Mouse (Mus musculus) heart, embryonic 16.5 days (tissue): ENCODE results near the gene Aes. TPM values are rescaled to one million over a fixed set of nuclear protein-coding genes. Genes with fewer than 3 reads are reported as not detected.
A peak's percentile ranks its signal among the peaks of the same experiment; 100 is the strongest.

Source experiments
- ATAC-seq: fragments of 200-750 bp; cut with Nextera tagmentation; replicated peaks from 2 replicates; pipeline ENCODE4 v1.8.0; 2017; ENCODE audit warnings: moderate number of reproducible peaks; ENCODE audit not compliant: insufficient read depth, low FRiP score; ENCODE audit errors: extremely low read depth
- H3K27ac ChIP-seq: fragments of 300-500 bp; sonication (generic); 2 replicates; pipeline ENCODE4 v1.5.1; 2014; ENCODE audit warnings: mild to moderate bottlenecking, low read length, control low read depth, moderate library complexity
- H3K27me3 ChIP-seq: fragments of 300-500 bp; sonication (generic); 2 replicates; pipeline ENCODE4 v1.6.1; 2014; ENCODE audit warnings: low read length, mixed read lengths; ENCODE audit not compliant: control insufficient read depth, insufficient read depth
- H3K36me3 ChIP-seq: fragments of 300-500 bp; sonication (generic); 2 replicates; pipeline ENCODE4 v1.6.1; 2014; ENCODE audit not compliant: control insufficient read depth, insufficient read depth
- H3K4me1 ChIP-seq: fragments of 300-500 bp; sonication (generic); 2 replicates; pipeline ENCODE4 v1.6.1; 2014; ENCODE audit warnings: low read length, mixed read lengths; ENCODE audit not compliant: control insufficient read depth, insufficient read depth
- H3K4me2 ChIP-seq: fragments of 300-500 bp; sonication (generic); 2 replicates; pipeline ENCODE4 v1.6.1; 2014; ENCODE audit warnings: low read depth, mild to moderate bottlenecking, control low read depth, low read length
- H3K4me3 ChIP-seq: fragments of 300-500 bp; sonication (generic); 2 replicates; pipeline ENCODE4 v1.5.1; 2014; ENCODE audit warnings: mild to moderate bottlenecking, control low read depth, low read length
- H3K9ac ChIP-seq: fragments of 300-500 bp; sonication (generic); 2 replicates; pipeline ENCODE4 v1.6.1; 2014; ENCODE audit warnings: low read length, control low read depth
- H3K9me3 ChIP-seq: fragments of 300-500 bp; sonication (generic); replicated peaks from 2 replicates; pipeline ENCODE4 v1.6.1; 2016; ENCODE audit warnings: low read length; ENCODE audit not compliant: control insufficient read depth
- WGBS: fragments of 180-500 bp; shearing (Covaris S2); extraction: QIAGEN DNeasy Blood & Tissue Kit; methylation state at CpG from one replicate; pipeline ENCODE4 v1.1.7; 2014; 5-methylcytosine and 5-hydroxymethylcytosine counted together
- polyA plus RNA-seq: library from polyadenylated mRNA; unstranded; fragments of >200 nt; fragmentation: Nextera tagmentation; extraction: Ambion mirVana; gene quantifications from 2 replicates; pipeline ENCODE4 v1.2.1, GENCODE M21; 2015

Aes gene
- polyA plus RNA-seq, 1 experiment from 2014 or later, result 529 TPM

DNA sequence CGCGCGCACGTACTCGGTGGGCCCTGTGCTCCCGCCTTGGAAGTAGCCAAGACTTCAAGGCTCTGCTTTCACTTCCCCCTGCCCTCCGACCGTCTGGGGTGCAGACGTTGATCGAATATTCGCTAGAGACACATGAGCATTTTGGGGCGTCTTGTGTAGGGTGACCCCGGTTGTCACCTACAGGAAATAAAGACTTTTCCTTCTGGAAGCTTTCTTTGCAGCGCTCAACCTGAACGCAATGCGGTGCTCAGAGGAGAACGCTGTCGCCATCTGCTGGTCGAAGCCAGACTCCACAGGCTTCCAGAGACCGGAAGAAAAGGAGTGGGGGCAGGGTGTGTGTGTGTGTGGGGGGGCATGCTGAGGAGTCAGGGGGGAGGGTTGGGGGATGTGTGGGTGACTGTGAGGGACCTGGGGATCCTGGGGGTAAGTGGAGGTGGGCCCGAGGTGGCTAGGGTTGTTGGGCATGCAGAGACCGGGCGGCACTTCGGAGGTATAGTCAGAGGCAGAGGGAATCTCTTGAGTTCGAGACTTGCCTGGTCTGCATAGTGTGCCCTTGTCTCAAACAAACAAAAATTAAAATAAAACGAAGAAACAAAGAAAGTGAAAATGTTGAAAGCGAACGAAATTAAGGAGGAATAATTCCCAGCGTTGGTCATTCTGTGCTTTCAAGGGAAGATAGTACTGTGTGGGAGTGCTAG, 45.8 kb downstream of the Aes start:
- Histone ChIP-seq H3K9ac (peak overlapping the region; percentile 64), H3K27me3 (no peaks in the 10 kb centered on the region), H3K4me3 (peak overlapping the region; percentile 52), H3K4me2 (peak overlapping the region; percentile 68), H3K9me3 (no peaks in the 10 kb centered on the region), H3K36me3 (peaks cover 4% of the 10 kb centered on the region; the same call in 1 of the 2 replicates), H3K27ac (peak overlapping the region; percentile 92), H3K4me1 (peaks cover 33% of the 10 kb centered on the region)
- 16% methylated on average over 29 of the region's 29 CpGs for WGBS
- ATAC-seq, result peak; percentile 28

DNA sequence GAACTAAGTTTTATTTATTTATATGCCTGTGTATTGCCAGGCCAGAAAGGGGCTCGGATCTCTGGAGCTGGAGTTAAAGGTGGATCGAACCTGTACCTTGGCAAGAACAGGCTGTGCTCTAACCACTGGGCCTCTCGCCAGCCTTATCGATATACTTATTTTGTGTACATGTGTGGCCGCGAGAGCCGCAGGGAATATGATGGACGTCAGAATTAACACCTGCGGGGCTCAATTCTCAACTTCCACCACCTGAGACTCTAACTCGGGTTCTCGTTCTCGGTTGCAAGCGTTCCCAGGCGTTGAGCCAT, 46.3 kb downstream of the Aes start:
- Histone ChIP-seq H3K4me2 (peak overlapping the region; percentile 68), H3K27me3 (no peaks in the 10 kb centered on the region), H3K36me3 (peaks cover 4% of the 10 kb centered on the region; the same call in 1 of the 2 replicates), H3K9me3 (0 out of 2 replicates have a peak, but pooled peaks cover 2% of the 10 kb centered on the region), H3K9ac (peak overlapping the region; percentile 58), H3K4me1 (peaks cover 28% of the 10 kb centered on the region), H3K27ac (peak overlapping the region; percentile 92), H3K4me3 (peak overlapping the region; percentile 52)
- WGBS, result 2% methylated on average over 14 of the region's 14 CpGs
- 0 out of 2 replicates have a peak, but pooled peaks have one; percentile 10 for ATAC-seq

DNA sequence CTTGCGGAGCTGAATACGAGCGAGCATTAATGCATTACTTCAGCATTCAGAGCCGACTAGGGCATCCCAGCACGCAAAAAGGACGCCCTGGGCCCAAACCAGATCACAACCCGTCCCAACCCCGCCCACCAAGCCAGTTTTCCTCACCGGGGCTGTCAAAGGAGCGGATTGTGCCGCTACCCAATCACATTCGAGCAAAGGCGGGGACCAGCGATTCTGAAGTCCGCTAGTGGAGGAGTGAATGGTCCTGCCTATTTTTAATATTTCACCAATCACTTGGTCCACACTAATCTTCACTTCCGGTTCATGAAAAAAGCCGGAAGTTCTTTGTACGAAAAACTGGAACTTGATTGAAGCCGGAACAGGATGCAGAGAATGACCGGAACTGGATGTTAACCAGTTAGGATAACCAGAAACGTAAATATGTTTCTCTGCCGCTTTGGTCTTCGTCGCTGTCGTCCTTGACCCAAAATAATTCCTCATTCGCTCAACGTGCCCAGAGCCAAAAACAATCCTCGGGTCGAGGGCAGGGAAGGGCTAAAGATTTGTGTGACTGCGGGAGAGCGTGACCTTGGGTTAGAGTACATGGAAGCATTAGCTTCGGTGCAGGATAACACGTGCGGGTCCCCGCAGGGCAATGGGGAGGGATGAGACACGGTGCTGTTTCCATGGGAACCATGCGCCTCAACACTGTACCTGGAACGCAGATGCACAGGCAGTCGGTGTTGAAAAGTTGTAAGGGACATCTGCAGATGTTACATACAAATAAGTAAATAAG, 46.9 kb downstream of the Aes start, which contains the start of gene BC025920:
BC025920 (plus strand) TSS at position 297 of the 778 bp plus-strand sequence.
- Histone ChIP-seq H3K9me3 (peaks cover 8% of the 10 kb centered on the region), H3K27me3 (no peaks in the 10 kb centered on the region), H3K27ac (peak within 1 kb of the TSS; percentile 93), H3K36me3 (peaks cover 4% of the 10 kb centered on the region; the same call in 1 of the 2 replicates), H3K9ac (peak within 1 kb of the TSS; percentile 69), H3K4me3 (peak within 1 kb of the TSS; percentile 59), H3K4me1 (peaks cover 24% of the 10 kb centered on the region), H3K4me2 (peak within 1 kb of the TSS; percentile 83)
- WGBS, result 1% methylated on average over 39 of the region's 39 CpGs
- ATAC-seq, result peak; percentile 89

DNA sequence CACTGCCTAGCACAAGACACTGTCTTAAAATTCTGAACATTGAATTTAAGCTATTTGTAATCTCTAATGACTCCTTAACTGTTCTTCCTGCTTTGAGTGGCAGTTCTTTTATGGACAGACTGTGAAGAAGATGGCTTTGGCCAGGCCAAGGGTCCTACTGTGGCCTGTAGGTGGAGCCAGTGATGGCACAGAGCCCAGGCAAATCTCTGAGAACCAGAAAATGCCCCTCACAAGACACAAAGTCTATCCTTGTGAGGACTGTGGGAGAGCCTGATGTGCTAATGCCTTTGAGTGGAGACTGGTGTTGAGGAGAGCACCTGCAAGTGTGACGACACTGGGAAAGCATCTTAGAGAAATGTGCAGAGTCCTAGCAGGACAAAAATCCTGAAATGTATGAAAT, 49.0 kb downstream of the Aes start:
- no peak for ATAC-seq
- Histone ChIP-seq H3K36me3 (peaks cover 4% of the 10 kb centered on the region; the same call in 1 of the 2 replicates), H3K9me3 (peaks cover 8% of the 10 kb centered on the region), H3K27me3 (no peaks in the 10 kb centered on the region), H3K4me1 (peaks cover 9% of the 10 kb centered on the region), H3K27ac (no peak overlapping the region), H3K4me2 (no peak overlapping the region), H3K4me3 (no peak overlapping the region), H3K9ac (no peak overlapping the region)
- WGBS, result 86% methylated on average over 1 of the region's 1 CpGs

DNA sequence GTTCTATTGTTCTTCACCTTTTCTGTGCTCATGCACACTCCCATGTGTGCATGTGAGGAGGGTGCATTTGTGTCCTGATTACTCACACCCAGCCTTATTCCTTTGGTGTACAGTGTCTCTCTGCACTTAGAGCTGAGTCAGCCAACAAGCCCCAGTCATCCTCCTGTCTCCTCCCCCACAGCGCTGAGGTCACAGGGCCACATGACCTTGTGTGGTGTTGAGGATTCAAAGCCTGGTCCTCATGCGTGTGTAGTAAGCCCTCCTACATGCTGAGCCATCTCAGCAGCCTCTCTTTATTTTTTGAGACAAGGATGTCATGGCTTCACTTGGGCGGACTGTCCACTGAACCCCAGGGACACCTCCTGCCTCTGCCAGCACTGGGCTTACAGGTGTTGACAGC, 53.5 kb downstream of the Aes start:
- Histone ChIP-seq H3K4me1 (no peaks in the 10 kb centered on the region), H3K9ac (no peak overlapping the region), H3K9me3 (peaks cover 8% of the 10 kb centered on the region), H3K4me3 (no peak overlapping the region), H3K4me2 (no peak overlapping the region), H3K27ac (no peak overlapping the region), H3K27me3 (no peaks in the 10 kb centered on the region), H3K36me3 (peaks cover 4% of the 10 kb centered on the region; the same call in 1 of the 2 replicates)
- WGBS, result 62% methylated on average over 3 of the region's 3 CpGs
- ATAC-seq, result no peak

DNA sequence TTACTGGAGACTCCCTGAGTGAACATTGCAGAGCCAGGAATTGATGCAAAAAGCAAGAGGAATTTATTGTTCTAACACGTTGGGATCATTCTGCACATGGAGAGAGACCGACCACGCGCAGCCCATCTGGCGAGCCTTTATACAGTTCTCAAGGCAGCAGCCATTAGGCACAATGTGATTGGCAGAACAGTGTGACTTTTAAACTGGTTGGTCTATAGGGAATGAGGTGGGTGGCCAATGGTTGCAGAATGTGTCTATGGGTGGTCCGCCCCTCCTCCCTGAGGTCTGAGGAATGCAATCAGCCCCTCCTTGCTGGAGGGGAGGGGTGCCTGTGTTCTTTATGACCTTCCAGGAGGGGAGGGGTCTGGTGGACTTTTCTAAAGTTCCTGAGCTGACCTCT, 56.2 kb downstream of the Aes start:
- 60% methylated on average over 6 of the region's 6 CpGs for WGBS
- Histone ChIP-seq H3K4me2 (no peak overlapping the region), H3K27ac (no peak overlapping the region), H3K4me1 (no peaks in the 10 kb centered on the region), H3K27me3 (no peaks in the 10 kb centered on the region), H3K36me3 (no peaks in the 10 kb centered on the region), H3K9ac (no peak overlapping the region), H3K4me3 (no peak overlapping the region), H3K9me3 (peaks cover 6% of the 10 kb centered on the region)
- ATAC-seq, result no peak

Other genes starting within 250 kb of the Aes start
- 28.1 and 29.6 TPM in 2 replicates for gene Cactin, start 238.4 kb upstream of the Aes start, polyA plus RNA-seq
- 15.2 and 16.3 TPM in 2 replicates for gene Tbxa2r, start 230.8 kb upstream of the Aes start, polyA plus RNA-seq
- 0.08 and 0.11 TPM in 2 replicates for gene Gipc3, start 216.2 kb upstream of the Aes start, polyA plus RNA-seq
- gene Hmg20b, start 209.0 kb upstream of the Aes start, polyA plus RNA-seq, result 86.5 and 86.8 TPM in 2 replicates
- 16.5 and 17.6 TPM in 2 replicates for gene Mfsd12, start 202.0 kb upstream of the Aes start, polyA plus RNA-seq
- 1.8 and 1.9 TPM in 2 replicates for gene 4930404N11Rik, start 193.7 kb upstream of the Aes start, polyA plus RNA-seq
- 74.6 and 82.8 TPM in 2 replicates for gene Fzr1, start 181.0 kb upstream of the Aes start, polyA plus RNA-seq
- gene Dohh, start 175.1 kb upstream of the Aes start, polyA plus RNA-seq, result 83.4 and 86.2 TPM in 2 replicates
- gene Gm48551, start 175.0 kb upstream of the Aes start, polyA plus RNA-seq, result 2.1 and 2.6 TPM in 2 replicates
- gene Gm48552, start 170.5 kb upstream of the Aes start, polyA plus RNA-seq, result 0.55 and 0.83 TPM in 2 replicates
- 5.0 and 9.2 TPM in 2 replicates for gene Smim24, start 166.4 kb upstream of the Aes start, polyA plus RNA-seq
- 54.7 and 61.1 TPM in 2 replicates for gene Nfic, start 103.9 kb upstream of the Aes start, polyA plus RNA-seq
- 0.24 TPM in 2 replicates for gene Celf5, start 76.8 kb upstream of the Aes start, polyA plus RNA-seq
- gene Ncln, start 63.1 kb upstream of the Aes start, polyA plus RNA-seq, result 55.7 and 59.8 TPM in 2 replicates
- 1.5 and 2.1 TPM in 2 replicates for gene S1pr4, start 59.4 kb upstream of the Aes start, polyA plus RNA-seq
- 1.1 and 1.3 TPM in 2 replicates for gene Gna15, start 35.3 kb upstream of the Aes start, polyA plus RNA-seq
- 57.4 and 59.7 TPM in 2 replicates for gene Gna11, start 14.3 kb upstream of the Aes start, polyA plus RNA-seq
- gene Tle2, start 15.1 kb downstream of the Aes start, polyA plus RNA-seq, result 19.5 and 24.5 TPM in 2 replicates
- 29.6 and 31.0 TPM in 2 replicates for gene Tle6, start 41.6 kb downstream of the Aes start, polyA plus RNA-seq
- 1.2 TPM in 2 replicates for gene BC025920, start 46.8 kb downstream of the Aes start, polyA plus RNA-seq
- gene Sirt6, start 68.3 kb downstream of the Aes start, polyA plus RNA-seq, result 22.9 and 26.0 TPM in 2 replicates
- 14.6 and 14.8 TPM in 2 replicates for gene Ankrd24, start 69.1 kb downstream of the Aes start, polyA plus RNA-seq
- gene Gm10778, start 89.6 kb downstream of the Aes start, polyA plus RNA-seq, result 3.2 and 4.0 TPM in 2 replicates
- 10.2 and 11.6 TPM in 2 replicates for gene Zfp433, start 145.3 kb downstream of the Aes start, polyA plus RNA-seq
- 5.1 and 5.6 TPM in 2 replicates for gene Gm3055, start 211.7 kb downstream of the Aes start, polyA plus RNA-seq